Mouse (Mus musculus) bone marrow macrophage, adult 2 months (primary cell): ENCODE results near the gene Bcam. TPM values are rescaled to one million over a fixed set of nuclear protein-coding genes. Genes with fewer than 3 reads are reported as not detected.

ENCODE experiments used
- H3K27ac ChIP-seq: 2 replicates; pipeline ENCODE4 v1.5.1; 2012; ENCODE audit warnings: low read depth, low read length; ENCODE audit not compliant: insufficient read depth
- H3K4me1 ChIP-seq: 2 replicates; pipeline ENCODE4 v1.6.1; 2012; ENCODE audit warnings: low read length; ENCODE audit not compliant: control insufficient read depth, insufficient read depth
- H3K4me3 ChIP-seq: 2 replicates; pipeline ENCODE4 v1.5.1; 2012; ENCODE audit warnings: mild to moderate bottlenecking, low read length, moderate library complexity; ENCODE audit not compliant: insufficient read depth
- CTCF ChIP-seq: IDR thresholded peaks from 2 replicates; pipeline ENCODE4 v1.5.1; 2012; ENCODE audit warnings: low read depth, mild to moderate bottlenecking, low read length, moderate library complexity
- POLR2A ChIP-seq: IDR thresholded peaks from 2 replicates; pipeline ENCODE4 v1.6.1; 2012; ENCODE audit warnings: mild to moderate bottlenecking, low read depth, low read length, borderline replicate concordance
- polyA plus RNA-seq: library from polyadenylated mRNA; stranded (reverse); fragments of >200 nt; gene quantifications from 2 replicates; pipeline ENCODE4 v1.2.4, GENCODE M21; 2012; ENCODE audit not compliant: missing spikeins, insufficient read depth, insufficient read length

Gene Bcam
- polyA plus RNA-seq, 1 experiment: 0.52 TPM

DNA sequence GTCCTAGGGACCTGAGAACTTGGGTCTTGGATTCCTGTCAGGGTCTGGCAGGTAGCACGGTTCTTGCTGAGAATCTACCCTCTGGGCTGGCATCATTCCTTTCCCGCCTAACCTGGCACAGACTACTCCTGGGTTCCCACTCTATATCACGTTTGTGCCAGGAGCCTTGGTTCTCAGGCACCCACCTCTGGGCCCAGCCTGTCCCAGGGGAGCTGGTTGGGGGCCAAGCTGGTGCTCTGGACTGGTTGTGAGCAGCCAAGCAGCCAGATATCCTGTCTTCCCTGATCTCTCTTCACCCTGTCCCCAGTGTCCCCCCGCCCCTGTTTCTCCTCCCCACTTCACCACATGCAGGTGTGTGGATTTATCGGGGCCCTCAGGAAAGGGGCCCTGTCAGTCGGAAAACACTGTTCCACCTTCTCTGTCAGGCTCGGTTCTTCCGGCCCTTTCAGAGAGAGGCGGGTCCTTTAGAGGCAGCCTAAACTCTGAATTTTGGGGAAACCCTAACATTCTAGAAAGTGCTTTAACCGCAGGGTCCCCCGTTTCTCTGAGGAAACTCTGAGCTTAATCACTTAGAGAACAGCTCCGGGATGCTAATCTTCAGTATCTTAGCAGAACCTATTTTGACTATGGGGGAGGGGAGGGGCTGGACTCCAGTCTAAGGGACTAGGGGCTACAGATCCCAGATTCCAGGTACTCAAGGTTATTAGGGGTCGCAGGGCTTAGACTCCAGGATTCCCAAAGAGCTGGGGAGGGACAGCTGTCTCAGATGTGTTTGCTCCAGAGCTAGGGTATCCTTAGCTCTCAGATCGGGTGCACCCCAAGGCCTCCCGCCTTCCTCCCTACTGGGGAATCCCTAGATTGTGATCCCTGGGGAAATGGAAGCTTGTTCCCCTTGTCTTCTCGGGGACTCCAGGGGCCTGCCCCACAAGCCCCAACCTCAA lies 1.1 kb downstream of the Bcam start:
- TF ChIP-seq POLR2A: no peak
- peaks cover 7% of the 10 kb centered on the region; the same call in 1 of the 2 replicates for H3K4me1 ChIP-seq
- no peak overlapping the region for H3K27ac ChIP-seq
- H3K4me3 ChIP-seq: peak overlapping the region; percentile 35

- no peak overlapping the region for H3K27ac ChIP-seq
- H3K4me3 ChIP-seq: no peak overlapping the region
- TF ChIP-seq POLR2A (no peak), CTCF (no peak)
- H3K4me1 ChIP-seq: peaks cover 13% of the 10 kb centered on the region
Observed at GRCm38 (mm10) chr7:19769001-19769400, 1.8 kb downstream of the Bcam start.

- no peak overlapping the region for H3K4me3 ChIP-seq
- no peak for TF ChIP-seq POLR2A
- TF ChIP-seq CTCF: no peak
- H3K4me1 ChIP-seq: peaks cover 14% of the 10 kb centered on the region
- H3K27ac ChIP-seq: no peak overlapping the region
Observed at GRCm38 (mm10) chr7:19768251-19768650, 2.6 kb downstream of the Bcam start.

- TF ChIP-seq POLR2A: no peak
- TF ChIP-seq CTCF: no peak
- H3K27ac ChIP-seq: no peak overlapping the region
- H3K4me3 ChIP-seq: no peak overlapping the region
- H3K4me1 ChIP-seq: peaks cover 9% of the 10 kb centered on the region
Observed at GRCm38 (mm10) chr7:19764581-19764980, 6.2 kb downstream of the Bcam start.

DNA sequence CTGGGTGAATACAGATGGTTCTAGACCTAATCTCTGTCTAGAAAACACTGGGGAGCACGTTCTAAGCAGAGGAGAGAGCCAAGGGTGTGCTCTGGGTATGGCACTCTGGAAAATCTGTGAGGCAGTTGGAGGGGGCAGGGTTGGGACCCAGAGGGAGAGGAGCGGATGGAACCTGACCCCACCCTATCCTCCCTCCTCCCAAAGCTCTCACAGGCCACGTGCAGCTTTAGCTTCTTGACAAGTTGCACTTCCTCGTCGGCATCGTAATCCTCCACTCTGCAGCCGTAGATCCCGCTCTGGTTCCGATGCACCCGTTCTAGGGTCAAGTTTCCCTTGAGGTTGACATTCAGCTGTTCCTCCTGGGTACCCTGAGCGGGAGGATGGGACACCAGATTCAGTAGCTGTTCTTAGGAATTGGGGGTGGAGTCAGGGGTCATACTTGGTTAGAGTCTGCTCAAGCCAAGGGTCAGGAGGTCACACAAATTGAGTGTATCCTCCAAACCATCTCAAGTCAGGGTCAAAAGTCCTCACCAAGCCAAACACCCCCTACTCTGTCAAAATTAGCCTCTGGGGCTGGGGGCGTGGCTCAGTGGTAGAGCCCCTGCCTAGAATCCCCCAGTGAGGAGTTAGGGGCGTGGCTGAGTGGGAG lies 6.9 kb downstream of the Bcam start:
- H3K27ac ChIP-seq: no peak overlapping the region
- H3K4me1 ChIP-seq: peaks cover 9% of the 10 kb centered on the region
- H3K4me3 ChIP-seq: no peak overlapping the region
- no peak for TF ChIP-seq CTCF
- no peak for TF ChIP-seq POLR2A

DNA sequence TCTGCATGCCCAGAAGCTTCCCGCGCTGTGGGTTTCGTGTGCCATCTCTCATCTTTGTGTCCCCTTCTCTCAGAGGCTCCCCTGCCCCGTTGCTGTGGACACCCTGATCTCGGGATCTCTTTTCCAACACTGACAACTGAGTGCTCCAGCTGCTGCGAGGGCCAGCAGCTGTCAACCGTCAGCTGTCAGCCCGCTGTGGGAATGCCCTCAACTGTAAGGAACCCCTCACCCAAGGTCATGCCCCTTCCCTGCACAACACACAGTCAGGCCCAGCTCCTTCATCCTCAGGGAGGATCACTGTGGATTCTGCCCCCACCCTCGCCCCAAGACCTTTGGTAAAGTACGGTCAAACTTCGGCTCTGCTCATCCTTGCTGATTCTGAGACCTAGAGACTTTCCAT lies 8.5 kb downstream of the Bcam start:
- Histone ChIP-seq H3K4me3 (no peak overlapping the region), H3K4me1 (peaks cover 9% of the 10 kb centered on the region), H3K27ac (no peak overlapping the region)
- no peak for TF ChIP-seq CTCF
- no peak for TF ChIP-seq POLR2A

- peaks cover 9% of the 10 kb centered on the region for H3K4me1 ChIP-seq
- H3K27ac ChIP-seq: no peak overlapping the region
- no peak overlapping the region for H3K4me3 ChIP-seq
- no peak for TF ChIP-seq POLR2A
Observed at GRCm38 (mm10) chr7:19760021-19760420, 10.8 kb downstream of the Bcam start.

DNA sequence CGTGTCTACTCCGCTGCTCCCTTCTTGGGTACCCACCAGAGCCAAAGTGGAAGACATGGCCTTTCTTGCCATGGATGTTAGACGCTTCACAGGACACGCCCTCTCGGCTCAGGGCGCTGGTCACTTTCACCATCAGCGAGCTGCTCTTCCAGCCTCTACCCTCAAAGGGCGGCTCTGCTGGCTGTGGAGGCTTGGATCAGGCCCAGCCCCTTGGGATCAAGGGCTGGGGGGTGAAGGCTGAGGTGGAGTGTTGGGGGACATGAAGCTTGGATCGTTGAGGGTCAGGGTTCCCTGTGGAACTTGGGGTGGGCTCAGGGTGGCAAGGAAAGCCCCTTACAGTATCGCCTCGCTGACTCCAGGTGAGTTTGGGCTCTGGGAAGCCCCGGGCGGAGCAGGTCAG lies 12.2 kb downstream of the Bcam start:
- no peak overlapping the region for H3K4me3 ChIP-seq
- TF ChIP-seq CTCF (no peak), POLR2A (no peak)

GRCm38 (mm10) chr7:19755851-19756786 lies 14.7 kb downstream of the Bcam start:
- H3K4me3 ChIP-seq: no peak overlapping the region
- no peak overlapping the region for H3K27ac ChIP-seq
- H3K4me1 ChIP-seq: peaks cover 2% of the 10 kb centered on the region
- TF ChIP-seq POLR2A: no peak
- no peak for TF ChIP-seq CTCF

More for the DNA sequence above, 12.2 kb downstream of the Bcam start:
- Histone ChIP-seq H3K27ac (no peak overlapping the region), H3K4me1 (no peaks in the 10 kb centered on the region)

DNA sequence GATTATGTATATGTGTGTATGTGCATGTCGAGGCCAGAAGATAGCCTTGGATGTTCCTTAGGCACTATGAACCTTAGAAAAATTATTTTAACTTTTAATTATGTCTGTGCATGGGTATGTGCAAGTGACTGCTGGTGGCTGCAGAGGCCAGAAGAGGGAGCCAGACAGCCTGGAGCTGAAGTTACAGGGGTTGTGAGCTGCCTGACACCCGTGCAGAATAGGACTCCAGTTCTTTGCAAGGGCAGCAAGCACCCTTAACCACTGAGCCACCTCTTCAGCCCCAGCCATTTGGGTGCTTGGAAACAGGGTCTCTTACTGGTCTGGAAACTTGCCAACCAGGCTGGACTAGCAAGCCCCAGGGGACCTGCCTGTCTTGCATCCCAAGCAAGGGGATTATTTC lies 15.8 kb downstream of the Bcam start:
- TF ChIP-seq POLR2A (no peak), CTCF (no peak)
- H3K4me1 ChIP-seq: peaks cover 10% of the 10 kb centered on the region
- H3K27ac ChIP-seq: no peak overlapping the region
- H3K4me3 ChIP-seq: no peak overlapping the region
